Mouse (Mus musculus) erythroblast, embryonic 14.5 days (primary cell): ENCODE measurements around the gene Paip2b. TPM values are rescaled to one million over a fixed set of nuclear protein-coding genes. Genes with fewer than 3 reads are reported as not detected.
"Not testable (repeated sequence)": the region's sequence is repeated elsewhere in the genome, so short reads cannot be mapped to it uniquely, and the experiment has no call there.

ENCODE experiments used
- H3K27me3 ChIP-seq: 2 replicates; pipeline ENCODE4 v1.6.1; 2012; ENCODE audit warnings: inconsistent platforms; ENCODE audit not compliant: control insufficient read depth
- H3K36me3 ChIP-seq: 2 replicates; pipeline ENCODE4 v1.6.1; 2012; ENCODE audit warnings: mild to moderate bottlenecking, inconsistent platforms; ENCODE audit not compliant: control insufficient read depth
- H3K4me1 ChIP-seq: 2 replicates; pipeline ENCODE4 v1.6.1; 2012; ENCODE audit warnings: inconsistent platforms; ENCODE audit not compliant: control insufficient read depth
- H3K4me3 ChIP-seq: replicated peaks from 2 replicates; pipeline ENCODE3; 2012; ENCODE audit warnings: moderate library complexity, mild to moderate bottlenecking, inconsistent platforms
- H3K9me3 ChIP-seq: 2 replicates; pipeline ENCODE4 v1.6.1; 2012; ENCODE audit warnings: low read length, inconsistent platforms, mixed read lengths; ENCODE audit not compliant: control insufficient read depth
- GATA1 ChIP-seq: IDR thresholded peaks from 2 replicates; pipeline ENCODE4 v1.6.1; 2012; ENCODE audit warnings: low read length, inconsistent platforms, mixed read lengths
- TAL1 ChIP-seq: IDR thresholded peaks from 3 replicates; pipeline ENCODE4 v1.6.1; 2012; ENCODE audit warnings: low read length, inconsistent platforms, mixed read lengths
- polyA plus RNA-seq: library from polyadenylated mRNA; stranded (reverse); fragments of >175 nt; gene quantifications from 2 replicates; pipeline ENCODE4 v1.2.3, GENCODE M21; 2012

The Paip2b gene
- polyA plus RNA-seq, 1 experiment: 0.42 TPM

GRCm38 (mm10) chr6:83846141-83846540 is 14.6 kb upstream of the Paip2b start:
- Histone ChIP-seq H3K4me3 (no peak overlapping the region), H3K27me3 (no peaks in the 10 kb centered on the region), H3K36me3 (no peaks in the 10 kb centered on the region), H3K4me1 (no peaks in the 10 kb centered on the region), H3K9me3 (no peaks in the 10 kb centered on the region)
- TF ChIP-seq TAL1 (no peak), GATA1 (no peak)

- no peaks in the 10 kb centered on the region for H3K9me3 ChIP-seq
- no peak for TF ChIP-seq GATA1
- TF ChIP-seq TAL1: no peak
- no peak overlapping the region for H3K4me3 ChIP-seq
- no peaks in the 10 kb centered on the region for H3K27me3 ChIP-seq
- H3K4me1 ChIP-seq: no peaks in the 10 kb centered on the region
- H3K36me3 ChIP-seq: no peaks in the 10 kb centered on the region
Measured at GRCm38 (mm10) chr6:83844913-83845312, 13.4 kb upstream of the Paip2b start.

GRCm38 (mm10) chr6:83840086-83840485 is 8.5 kb upstream of the Paip2b start:
- no peak for TF ChIP-seq GATA1
- TF ChIP-seq TAL1: no peak
- H3K4me3 ChIP-seq: no peak overlapping the region
- H3K4me1 ChIP-seq: no peaks in the 10 kb centered on the region

GRCm38 (mm10) chr6:83838046-83838445 is 6.5 kb upstream of the Paip2b start:
- Histone ChIP-seq H3K4me1 (no peaks in the 10 kb centered on the region), H3K9me3 (no peaks in the 10 kb centered on the region), H3K27me3 (no peaks in the 10 kb centered on the region), H3K4me3 (no peak overlapping the region), H3K36me3 (no peaks in the 10 kb centered on the region)
- TF ChIP-seq GATA1 (no peak), TAL1 (no peak)

More at GRCm38 (mm10) chr6:83840086-83840485, 8.5 kb upstream of the Paip2b start:
- Histone ChIP-seq H3K9me3 (no peaks in the 10 kb centered on the region), H3K36me3 (no peaks in the 10 kb centered on the region), H3K27me3 (no peaks in the 10 kb centered on the region)

GRCm38 (mm10) chr6:83836826-83837225 is 5.3 kb upstream of the Paip2b start:
- Histone ChIP-seq H3K9me3 (no peaks in the 10 kb centered on the region), H3K27me3 (no peaks in the 10 kb centered on the region), H3K4me3 (no peak overlapping the region), H3K4me1 (peaks cover 8% of the 10 kb centered on the region), H3K36me3 (no peaks in the 10 kb centered on the region)
- no peak for TF ChIP-seq GATA1
- TF ChIP-seq TAL1: no peak

- not testable (repeated sequence) for H3K9me3 ChIP-seq, H3K27me3 ChIP-seq, H3K36me3 ChIP-seq
- peaks cover 19% of the 10 kb centered on the region for H3K4me1 ChIP-seq
- H3K4me3 ChIP-seq: peak overlapping the region; percentile 74
Measured at GRCm38 (mm10) chr6:83832393-83832792, 852 bp upstream of the Paip2b start.

- Histone ChIP-seq H3K4me3 (peak overlapping the region; percentile 74), H3K27me3 (no peaks in the 10 kb centered on the region), H3K4me1 (peaks cover 19% of the 10 kb centered on the region), H3K36me3 (no peaks in the 10 kb centered on the region), H3K9me3 (no peaks in the 10 kb centered on the region)
- TF ChIP-seq GATA1 (no peak), TAL1 (no peak)
Measured at GRCm38 (mm10) chr6:83830941-83831605, 468 bp downstream of the Paip2b start.

- TF ChIP-seq GATA1: no peak
- no peak for TF ChIP-seq TAL1
- Histone ChIP-seq H3K4me3 (no peak overlapping the region), H3K4me1 (no peaks in the 10 kb centered on the region), H3K9me3 (no peaks in the 10 kb centered on the region), H3K27me3 (no peaks in the 10 kb centered on the region), H3K36me3 (no peaks in the 10 kb centered on the region)
Measured at GRCm38 (mm10) chr6:83821856-83822255, 9.7 kb downstream of the Paip2b start.

GRCm38 (mm10) chr6:83820727-83821515 is 10.6 kb downstream of the Paip2b start:
- no peak overlapping the region for H3K4me3 ChIP-seq
- H3K9me3 ChIP-seq: no peaks in the 10 kb centered on the region
- H3K27me3 ChIP-seq: no peaks in the 10 kb centered on the region

More at GRCm38 (mm10) chr6:83820727-83821515, 10.6 kb downstream of the Paip2b start:
- TF ChIP-seq GATA1: no peak
- no peak for TF ChIP-seq TAL1
- Histone ChIP-seq H3K4me1 (no peaks in the 10 kb centered on the region), H3K36me3 (no peaks in the 10 kb centered on the region)
